Mouse (Mus musculus) liver, embryonic 14.5 days (tissue): Measurements from ENCODE around the gene Ero1l.

ENCODE experiments used
- CTCF ChIP-seq: IDR thresholded peaks from 2 replicates; pipeline ENCODE4 v1.5.1; 2016; ENCODE audit warnings: antibody characterized with exemption, low read depth, control low read depth
- EP300 ChIP-seq: IDR thresholded peaks from 2 replicates; pipeline ENCODE4 v1.6.1; 2016; ENCODE audit warnings: antibody characterized with exemption, low read depth

DNA sequence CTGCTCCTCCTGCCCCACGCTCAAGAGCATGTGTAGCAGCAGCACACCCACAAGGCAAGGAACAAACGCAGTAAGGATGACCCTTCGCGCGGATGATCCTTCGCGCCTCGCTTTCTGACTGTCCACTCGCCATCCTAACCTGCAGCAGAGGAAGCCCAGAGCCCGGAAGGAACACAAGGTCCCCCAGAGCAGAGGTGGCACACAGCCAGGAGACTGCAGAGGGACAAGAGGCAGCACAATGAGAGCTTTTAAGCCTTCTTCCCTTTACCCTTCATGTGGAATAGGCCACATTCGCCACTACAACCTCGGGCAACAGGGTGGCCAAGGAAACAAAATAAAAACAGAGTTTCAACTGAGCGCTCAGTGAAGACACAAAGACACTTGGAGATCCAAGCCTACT lies 8.9 kb downstream of the Ero1l start:
- TF ChIP-seq CTCF (no peak), EP300 (no peak)
